Mouse (Mus musculus): ENCODE measurements around the gene Mdc1.

Mdc1 gene

GRCm38 (mm10) chr17:35841076-35841950 lies at the start of gene Mdc1:
TSS of gene Mdc1 (plus strand) at chr17:35841515.
- peak; percentile 100 for DNase-seq

- no peak for DNase-seq
Measured at GRCm38 (mm10) chr17:35792837-35793236, 48.5 kb upstream of the Mdc1 start.

- DNase-seq, result no peak
Measured at GRCm38 (mm10) chr17:35795099-35795498, 46.2 kb upstream of the Mdc1 start.

GRCm38 (mm10) chr17:35795656-35796055 lies 45.7 kb upstream of the Mdc1 start:
- no peak for DNase-seq

- no peak for DNase-seq
Measured at GRCm38 (mm10) chr17:35796835-35797234, 44.5 kb upstream of the Mdc1 start.

- DNase-seq, result no peak
Measured at GRCm38 (mm10) chr17:35800905-35801304, 40.4 kb upstream of the Mdc1 start.

- DNase-seq, result no peak
Measured at GRCm38 (mm10) chr17:35803020-35803419, 38.3 kb upstream of the Mdc1 start.

GRCm38 (mm10) chr17:35803858-35804399 lies 37.4 kb upstream of the Mdc1 start:
- no peak for DNase-seq

GRCm38 (mm10) chr17:35808073-35808472 lies 33.2 kb upstream of the Mdc1 start:
- DNase-seq, result no peak

- no peak for DNase-seq
Measured at GRCm38 (mm10) chr17:35809395-35809794, 31.9 kb upstream of the Mdc1 start.

GRCm38 (mm10) chr17:35810900-35811648 lies 30.2 kb upstream of the Mdc1 start:
- no peak for DNase-seq

- no peak for DNase-seq
Measured at GRCm38 (mm10) chr17:35812307-35812706, 29.0 kb upstream of the Mdc1 start.

- DNase-seq, result no peak
Measured at GRCm38 (mm10) chr17:35812736-35813135, 28.6 kb upstream of the Mdc1 start.

GRCm38 (mm10) chr17:35813245-35813647 lies 28.1 kb upstream of the Mdc1 start:
- DNase-seq, result no peak

- DNase-seq, result no peak
Measured at GRCm38 (mm10) chr17:35813653-35814052, 27.7 kb upstream of the Mdc1 start.

- DNase-seq, result no peak
Measured at GRCm38 (mm10) chr17:35814678-35815077, 26.6 kb upstream of the Mdc1 start.

GRCm38 (mm10) chr17:35815836-35816235 lies 25.5 kb upstream of the Mdc1 start:
- DNase-seq, result no peak

- no peak for DNase-seq
Measured at GRCm38 (mm10) chr17:35816686-35817085, 24.6 kb upstream of the Mdc1 start.

GRCm38 (mm10) chr17:35817226-35817625 lies 24.1 kb upstream of the Mdc1 start:
- no peak for DNase-seq

- no peak for DNase-seq
Measured at GRCm38 (mm10) chr17:35820111-35820510, 21.2 kb upstream of the Mdc1 start.

- peak; percentile 63 for DNase-seq
Measured at GRCm38 (mm10) chr17:35821439-35822430, 19.6 kb upstream of the Mdc1 start, which contains the start of gene Ier3. TSS of gene Ier3 (plus strand) at chr17:35821684.

GRCm38 (mm10) chr17:35822564-35822963 lies 18.8 kb upstream of the Mdc1 start:
- DNase-seq, result peak; percentile 46
